Mouse (Mus musculus) ES-E14 (cell line): ENCODE data around the gene Abl1.

Experiments used
- CHD2 ChIP-seq: IDR thresholded peaks from 2 replicates; pipeline ENCODE4 v1.6.1; 2014; ENCODE audit warnings: mild to moderate bottlenecking, low read depth, low read length, inconsistent platforms
- ZC3H11A ChIP-seq: IDR thresholded peaks from 2 replicates; pipeline ENCODE4 v1.6.1; 2012; ENCODE audit warnings: low read depth, mild to moderate bottlenecking, inconsistent platforms, low read length, borderline replicate concordance

DNA sequence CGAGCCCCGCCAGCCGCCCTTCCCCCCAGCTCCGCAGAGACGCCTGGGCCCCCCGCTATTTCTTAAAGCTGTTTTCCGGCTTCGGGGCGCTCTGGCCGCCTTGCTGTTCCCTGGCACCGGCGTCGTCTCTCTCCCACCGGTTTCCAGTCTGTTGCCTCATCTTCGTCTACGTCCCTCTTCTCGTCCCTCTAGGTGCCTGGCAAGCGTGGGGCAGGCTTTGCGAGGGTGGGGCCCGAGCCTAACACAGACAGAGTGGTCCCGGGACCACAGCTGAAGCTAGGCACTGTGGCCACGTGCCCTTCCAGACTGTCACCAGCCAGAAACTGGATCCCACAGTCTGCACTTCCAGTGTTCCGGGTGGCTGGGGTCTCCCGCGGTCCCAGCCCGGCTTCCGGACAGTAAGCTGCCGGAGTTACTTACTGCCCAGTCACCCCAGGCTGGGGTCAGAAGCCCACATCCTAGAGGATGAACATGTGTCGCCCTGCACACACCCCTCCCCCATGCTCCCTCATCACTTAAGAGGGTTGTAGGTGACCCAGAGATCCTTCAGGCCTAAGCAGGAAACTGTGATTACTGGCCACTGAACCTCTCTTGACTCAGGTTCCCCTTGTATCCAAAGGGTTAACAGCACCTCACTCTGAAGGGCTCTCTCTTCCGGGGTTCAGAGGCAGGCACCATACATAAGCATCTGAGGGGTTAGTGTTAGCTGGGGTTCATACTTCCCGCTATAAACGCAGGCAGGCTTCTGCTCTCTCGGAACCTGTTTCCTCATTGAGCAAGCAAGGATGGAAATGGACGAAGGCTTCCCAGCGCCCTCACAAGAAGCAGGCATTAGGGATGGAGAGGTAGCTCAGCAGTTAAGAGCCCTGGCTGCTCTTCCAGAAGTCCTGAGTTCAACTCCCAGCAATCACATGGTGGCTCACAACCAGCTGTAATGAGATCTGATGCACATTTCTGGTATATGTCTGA is 158.8 kb downstream of the Abl1 start:
- TF ChIP-seq CHD2 (no peak), ZC3H11A (no peak)
